Comparison of ENCODE assay signal across 22 mouse cellular contexts in genomic region chr1:71052756-71053155, GRCm38 (mm10). TPM values are rescaled to one million over a fixed set of nuclear protein-coding genes. Genes with fewer than 3 reads are reported as not detected.
DNase-seq lines count a peak whose midpoint lies in the region; ATAC-seq lines count a peak whose summit lies in the region.
"Had no signal": no experiment of that assay in that cellular context is flagged by ENCODE, and none has a peak within 500 bp of the region (broad histone marks: within the 10 kb centered on the region; RNA-seq: fewer than 3 reads in every experiment).

No protein-coding gene starts in this region.

- peaks cover 29% of the 10 kb centered on the region for H3K4me1 ChIP-seq in heart, embryonic 10.5 days
- H3K4me1 ChIP-seq in heart, embryonic 14.5 days (ENCODE audit: control insufficient read depth in 2 of 2, insufficient read depth in 2 of 2, low read length in 2 of 2) = peaks cover 8 to 17% of the 10 kb centered on the region in 2 experiments
- peaks cover 27% of the 10 kb centered on the region for H3K4me1 ChIP-seq in liver, embryonic 12.5 days
- H3K4me1 ChIP-seq: embryonic facial prominence, embryonic 12.5 days; forebrain, embryonic 12.5 days; hindbrain, embryonic 10.5 days; intestine, embryonic 15.5 days had no signal

- H3K27ac ChIP-seq in heart, embryonic 10.5 days = peak overlapping the region; percentile 59; the same call in 1 of the 2 replicates
- peak overlapping the region; percentile 51 to 59; a peak in 2 of 4 replicates for H3K27ac ChIP-seq in heart, embryonic 14.5 days (replicated peaks in 1 of 2; ENCODE audit: control insufficient read depth in 1 of 2, insufficient read depth in 1 of 2, low read depth in 2 of 2, low read length in 2 of 2)
- H3K27ac ChIP-seq in liver, embryonic 12.5 days = 0 out of 2 replicates have a peak overlapping the region, but pooled peaks have one; percentile 24
- H3K27ac ChIP-seq: embryonic facial prominence, embryonic 12.5 days; forebrain, embryonic 12.5 days; heart, adult 2 months; hindbrain, embryonic 10.5 days; hindbrain, embryonic 14.5 days; intestine, embryonic 15.5 days had no signal

- no peak for ATAC-seq in heart, embryonic 14.5 days (ENCODE audit: insufficient number of reproducible peaks, insufficient read depth, low FRiP score, low read depth)
- ATAC-seq in liver, embryonic 12.5 days = peak; percentile 56
- ATAC-seq: CD4-positive, CD25-positive, alpha-beta regulatory T cell, adult 4 months; forebrain, embryonic 16.5 days; intestine, embryonic 15.5 days had no signal

- H3K9ac ChIP-seq in heart, embryonic 14.5 days (ENCODE audit: low read length) = no peak overlapping the region; the same call in 1 of the 2 replicates
- no peak overlapping the region for H3K9ac ChIP-seq in liver, embryonic 12.5 days
- H3K9ac ChIP-seq: embryonic facial prominence, embryonic 12.5 days; forebrain, embryonic 12.5 days; hindbrain, embryonic 14.5 days; intestine, embryonic 15.5 days had no signal

- no peak for DNase-seq in heart, embryonic 10.5 days (ENCODE audit: low spot score)
- no peak for DNase-seq in heart, adult 8-10 months (ENCODE audit: low spot score)
- DNase-seq in heart, postnatal 25 days (ENCODE audit: low spot score) = no peak
- DNase-seq in liver = no peak
- no peak for DNase-seq in retina, postnatal 1 day
- DNase-seq in spleen, postnatal 14 days (ENCODE audit: low spot score in 2 of 2) = no peak
- DNase-seq: adrenal gland, postnatal 14 days; B cell, adult 2 months; cerebellum, adult 11-12 months; cerebellum, adult 9-10 months; cerebellum, postnatal 25 days; gastrocnemius, postnatal 10 days; heart, adult 2 months had no signal

- WGBS in heart, embryonic 10.5 days = 63% methylated on average over 2 of the region's 2 CpGs
- WGBS in heart, embryonic 14.5 days = 38% methylated on average over 2 of the region's 2 CpGs
- 66% methylated on average over 2 of the region's 2 CpGs for WGBS in liver, embryonic 12.5 days (ENCODE audit: insufficient replicate concordance)

- no peak overlapping the region for H3K4me2 ChIP-seq in heart, embryonic 14.5 days (ENCODE audit: low read length)
- no peak overlapping the region for H3K4me2 ChIP-seq in liver, embryonic 12.5 days
- H3K4me2 ChIP-seq: embryonic facial prominence, embryonic 12.5 days; forebrain, embryonic 12.5 days; hindbrain, embryonic 14.5 days; intestine, embryonic 15.5 days had no signal

- no peaks in the 10 kb centered on the region for H3K27me3 ChIP-seq in heart, embryonic 10.5 days (ENCODE audit: insufficient read depth, poor library complexity, severe bottlenecking)
- no peaks in the 10 kb centered on the region for H3K27me3 ChIP-seq in heart, embryonic 14.5 days (ENCODE audit: control insufficient read depth, insufficient read depth, low read length)
- no peaks in the 10 kb centered on the region for H3K27me3 ChIP-seq in liver, embryonic 12.5 days (replicated peaks)
- H3K27me3 ChIP-seq: embryonic facial prominence, embryonic 12.5 days; forebrain, embryonic 12.5 days; intestine, embryonic 15.5 days had no signal

- no peak overlapping the region for H3K4me3 ChIP-seq in heart, embryonic 10.5 days
- no peak overlapping the region for H3K4me3 ChIP-seq in heart, embryonic 14.5 days (ENCODE audit: control insufficient read depth in 1 of 2, insufficient read depth in 1 of 2, low read depth in 1 of 2, low read length in 2 of 2)
- H3K4me3 ChIP-seq in liver, embryonic 12.5 days = no peak overlapping the region
- H3K4me3 ChIP-seq: embryonic facial prominence, embryonic 12.5 days; forebrain, embryonic 12.5 days; heart, adult 2 months; hindbrain, embryonic 10.5 days; intestine, embryonic 15.5 days had no signal

- H3K9me3 ChIP-seq in heart, embryonic 10.5 days = no peaks in the 10 kb centered on the region
- no peaks in the 10 kb centered on the region for H3K9me3 ChIP-seq in heart, embryonic 14.5 days (ENCODE audit: control insufficient read depth, low read length)
- H3K9me3 ChIP-seq in liver, embryonic 12.5 days (replicated peaks) = no peaks in the 10 kb centered on the region
- H3K9me3 ChIP-seq: embryonic facial prominence, embryonic 12.5 days; forebrain, embryonic 12.5 days; hindbrain, embryonic 10.5 days; intestine, embryonic 15.5 days had no signal

- intact Hi-C loops in heart, postnatal 25 days (cut with DNase I) = no loop called here

- H3K36me3 ChIP-seq in heart, embryonic 10.5 days = 0 out of 2 replicates have a peak, but pooled peaks cover 3% of the 10 kb centered on the region
- H3K36me3 ChIP-seq in heart, embryonic 14.5 days (ENCODE audit: control insufficient read depth, insufficient read depth, low read length) = 0 out of 2 replicates have a peak, but pooled peaks cover 4% of the 10 kb centered on the region
- H3K36me3 ChIP-seq in liver, embryonic 12.5 days = peaks cover 64% of the 10 kb centered on the region
- H3K36me3 ChIP-seq: embryonic facial prominence, embryonic 12.5 days; forebrain, embryonic 12.5 days; intestine, embryonic 15.5 days had no signal

RNA-seq across cellular contexts. Expression of gene Bard1, which starts 50.2 kb away (rescaled TPM):
- 1.8 and 2.0 TPM in 2 replicates for polyA plus RNA-seq in heart, embryonic 10.5 days (2016; fragmentation: Nextera tagmentation; extraction: Ambion mirVana)
- under 1 TPM; 0.34 to 0.87 (median 0.65) TPM for total RNA-seq in heart, adult 8-10 months (2022)
- polyA plus RNA-seq in heart, embryonic 14.5 days (2014; fragmentation: Nextera tagmentation; extraction: Ambion mirVana) = 2.3 and 2.5 TPM in 2 replicates
- under 1 TPM; 0.53 to 0.70 TPM for total RNA-seq in heart, postnatal 25 days (2021)
- polyA plus RNA-seq in liver, embryonic 12.5 days (2016; fragmentation: Nextera tagmentation; extraction: Ambion mirVana) = 3.3 and 3.4 TPM in 2 replicates
